Mouse (Mus musculus) cerebellum, adult 2 months (tissue): ENCODE results near the gene Cntd1. TPM values are rescaled to one million over a fixed set of nuclear protein-coding genes. Genes with fewer than 3 reads are reported as not detected.

ENCODE experiments used
- DNase-seq, 2 experiments: peaks; one replicate each; pipeline ENCODE4 v3.0.0; 2021
- H3K27ac ChIP-seq: fragments of 200-500 bp; 2 replicates; pipeline ENCODE4 v1.5.1; 2012; ENCODE audit warnings: low read length, control low read depth, inconsistent platforms; ENCODE audit not compliant: insufficient read depth
- H3K27me3 ChIP-seq: fragments of 200-500 bp; 2 replicates; pipeline ENCODE4 v1.6.1; 2012; ENCODE audit warnings: inconsistent platforms, mild to moderate bottlenecking, low read length, moderate library complexity; ENCODE audit not compliant: control insufficient read depth, insufficient read depth
- H3K4me1 ChIP-seq: fragments of 200-500 bp; 2 replicates; pipeline ENCODE4 v1.6.1; 2011; ENCODE audit warnings: low read length; ENCODE audit not compliant: control insufficient read depth, insufficient read depth
- H3K4me3 ChIP-seq: fragments of 200-500 bp; replicated peaks from 2 replicates; pipeline ENCODE3; 2011; ENCODE audit warnings: mild to moderate bottlenecking, low read depth, low read length, control low read depth; ENCODE audit not compliant: insufficient read depth
- CTCF ChIP-seq: fragments of 200-500 bp; IDR thresholded peaks from 2 replicates; pipeline ENCODE4 v1.5.1; 2011; ENCODE audit warnings: low read depth, mild to moderate bottlenecking, control low read depth, low read length, moderate library complexity, borderline replicate concordance; ENCODE audit not compliant: insufficient read depth
- POLR2A ChIP-seq: fragments of 200-500 bp; IDR thresholded peaks from 2 replicates; pipeline ENCODE4 v1.6.1; 2011; ENCODE audit warnings: low read length, control low read depth, borderline replicate concordance; ENCODE audit not compliant: insufficient read depth
- WGBS: fragments of 180-500 bp; shearing (Covaris S2); methylation state at CpG from one replicate; pipeline ENCODE4 v1.1.7; 2018; 5-methylcytosine and 5-hydroxymethylcytosine counted together
- polyA plus RNA-seq: library from polyadenylated mRNA; depleted of rRNA; stranded (reverse); fragments of >200 nt; gene quantifications from 2 replicates; pipeline ENCODE4 v1.2.3, GENCODE M21; 2012

Gene Cntd1
- polyA plus RNA-seq, 1 experiment = 0.65 TPM

GRCm38 (mm10) chr11:101233240-101233639 is 45.6 kb upstream of the Cntd1 start:
- TF ChIP-seq POLR2A (no peak), CTCF (no peak)
- Histone ChIP-seq H3K4me3 (no peak overlapping the region), H3K27me3 (no peaks in the 10 kb centered on the region), H3K4me1 (0 out of 2 replicates have a peak, but pooled peaks cover 2% of the 10 kb centered on the region), H3K27ac (no peak overlapping the region)
- 86% methylated on average over 1 of the region's 1 CpGs for WGBS
- DNase-seq = no peak

- no peak for TF ChIP-seq CTCF
- TF ChIP-seq POLR2A = no peak
- no peak for DNase-seq
- no peaks in the 10 kb centered on the region for H3K27me3 ChIP-seq
- no peak overlapping the region for H3K4me3 ChIP-seq
- no peak overlapping the region for H3K27ac ChIP-seq
- 0 out of 2 replicates have a peak, but pooled peaks cover 2% of the 10 kb centered on the region for H3K4me1 ChIP-seq
These were observed 44.7 kb upstream of the Cntd1 start for GRCm38 (mm10) chr11:101234124-101234523.

GRCm38 (mm10) chr11:101235429-101235828 is 43.4 kb upstream of the Cntd1 start:
- TF ChIP-seq CTCF (no peak), POLR2A (no peak)
- Histone ChIP-seq H3K27me3 (no peaks in the 10 kb centered on the region), H3K4me1 (0 out of 2 replicates have a peak, but pooled peaks cover 2% of the 10 kb centered on the region), H3K27ac (no peak overlapping the region), H3K4me3 (no peak overlapping the region)
- no peak for DNase-seq

GRCm38 (mm10) chr11:101236782-101237181 is 42.0 kb upstream of the Cntd1 start:
- 89% methylated on average over 5 of the region's 5 CpGs for WGBS
- Histone ChIP-seq H3K4me1 (no peaks in the 10 kb centered on the region), H3K4me3 (no peak overlapping the region), H3K27me3 (no peaks in the 10 kb centered on the region), H3K27ac (no peak overlapping the region)
- no peak for DNase-seq
- no peak for TF ChIP-seq CTCF
- TF ChIP-seq POLR2A = no peak

- Histone ChIP-seq H3K4me3 (no peak overlapping the region), H3K27me3 (no peaks in the 10 kb centered on the region), H3K4me1 (no peaks in the 10 kb centered on the region), H3K27ac (no peak overlapping the region)
- TF ChIP-seq POLR2A = no peak
- 8% methylated on average over 5 of the region's 5 CpGs for WGBS
- DNase-seq = no peak
These were observed 40.7 kb upstream of the Cntd1 start for GRCm38 (mm10) chr11:101238071-101238647.

GRCm38 (mm10) chr11:101245071-101245470 is 33.7 kb upstream of the Cntd1 start:
- Histone ChIP-seq H3K27me3 (no peaks in the 10 kb centered on the region; the same call in 1 of the 2 replicates), H3K4me3 (no peak overlapping the region), H3K27ac (no peak overlapping the region), H3K4me1 (no peaks in the 10 kb centered on the region)
- TF ChIP-seq CTCF (no peak), POLR2A (no peak)
- no peak for DNase-seq
- WGBS = 53% methylated on average over 4 of the region's 4 CpGs

- H3K27me3 ChIP-seq = no peaks in the 10 kb centered on the region; the same call in 1 of the 2 replicates
- H3K4me3 ChIP-seq = peak within 1 kb of the TSS; percentile 51
- H3K4me1 ChIP-seq = no peaks in the 10 kb centered on the region
- DNase-seq = peak in 1 of 2 experiments; percentile 22
- WGBS = 1% methylated on average over 61 of the region's 63 CpGs
- no peak for TF ChIP-seq CTCF
- TF ChIP-seq POLR2A = no peak
- peak within 1 kb of the TSS; percentile 17; the same call in 1 of the 2 replicates for H3K27ac ChIP-seq
These were observed 32.7 kb upstream of the Cntd1 start, which contains the start of gene Ramp2 for GRCm38 (mm10) chr11:101245855-101246701. Gene Ramp2 (plus strand): TSS chr11:101246028.

GRCm38 (mm10) chr11:101246702-101247012 is 32.2 kb upstream of the Cntd1 start:
- Histone ChIP-seq H3K27me3 (no peaks in the 10 kb centered on the region; the same call in 1 of the 2 replicates), H3K27ac (no peak overlapping the region), H3K4me1 (no peaks in the 10 kb centered on the region), H3K4me3 (peak overlapping the region; percentile 9)
- DNase-seq = no peak
- no peak for TF ChIP-seq POLR2A
- TF ChIP-seq CTCF = no peak
- 23% methylated on average over 7 of the region's 7 CpGs for WGBS
